Mouse (Mus musculus) E14TG2a.4 (cell line): Measurements from ENCODE around the gene Lhcgr.

Experiments
- CTCF ChIP-seq: conservative IDR thresholded peaks from 2 replicates; pipeline ENCODE4 v1.5.1; 2014; ENCODE audit warnings: low read length
- NANOG ChIP-seq: IDR thresholded peaks from 2 replicates; pipeline ENCODE4 v1.6.1; 2014; ENCODE audit warnings: borderline replicate concordance, low read length, mixed read lengths
- POU5F1 ChIP-seq: IDR thresholded peaks from 2 replicates; pipeline ENCODE4 v1.6.1; 2014; ENCODE audit warnings: low read length, borderline replicate concordance

DNA sequence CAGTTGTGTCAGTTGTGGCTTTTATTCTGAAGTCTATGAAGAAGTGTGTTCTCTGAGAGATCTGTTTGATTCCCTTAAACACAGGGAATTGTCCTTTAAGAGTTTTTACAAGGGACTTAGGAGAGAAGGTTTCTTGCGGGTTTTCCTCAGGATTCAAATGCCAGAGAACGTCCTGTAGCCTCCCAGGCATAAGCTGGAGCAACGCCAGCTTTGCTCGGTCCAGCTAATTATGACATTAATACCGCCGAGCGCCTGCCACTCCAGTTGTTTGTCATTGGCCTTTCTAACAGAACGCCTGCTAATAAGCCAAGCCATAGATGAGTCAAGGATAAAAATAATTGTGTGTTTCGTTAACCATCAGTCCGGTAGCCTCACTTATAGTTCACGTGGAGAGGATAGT lies 103.6 kb downstream of the Lhcgr start:
- TF ChIP-seq CTCF (no peak), POU5F1 (no peak), NANOG (no peak)
